Mouse (Mus musculus) frontal cortex, postnatal 25 days (tissue): Measurements from ENCODE around the gene Gpr37.

Experiments
- DNase-seq, 2 experiments: peaks; one replicate each; pipeline ENCODE4 v3.0.0; 2022; ENCODE audit warnings: low spot score in 2 of 2

Gene Gpr37

DNA sequence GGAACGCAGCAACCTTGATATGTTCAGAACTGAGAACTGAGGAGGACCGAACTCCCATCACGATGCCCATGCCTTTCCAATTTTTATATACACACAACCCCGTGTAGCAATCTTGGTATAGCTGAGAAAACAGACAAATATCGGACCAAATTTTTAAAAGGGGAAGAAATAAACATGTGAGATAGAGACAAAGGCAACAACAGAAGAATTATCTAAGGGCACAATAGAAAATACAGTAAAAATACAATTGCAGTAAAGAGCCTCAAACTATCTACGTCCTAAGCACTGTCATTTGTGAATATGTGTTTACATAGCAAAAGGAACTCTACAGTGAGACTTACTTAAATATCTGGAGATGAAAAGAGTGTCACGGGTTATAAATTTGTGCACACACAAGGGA, at the start of gene Gpr37:
Gene Gpr37 (minus strand): TSS at position 101 of the 400 bp plus-strand sequence.
- no peak for DNase-seq

DNA sequence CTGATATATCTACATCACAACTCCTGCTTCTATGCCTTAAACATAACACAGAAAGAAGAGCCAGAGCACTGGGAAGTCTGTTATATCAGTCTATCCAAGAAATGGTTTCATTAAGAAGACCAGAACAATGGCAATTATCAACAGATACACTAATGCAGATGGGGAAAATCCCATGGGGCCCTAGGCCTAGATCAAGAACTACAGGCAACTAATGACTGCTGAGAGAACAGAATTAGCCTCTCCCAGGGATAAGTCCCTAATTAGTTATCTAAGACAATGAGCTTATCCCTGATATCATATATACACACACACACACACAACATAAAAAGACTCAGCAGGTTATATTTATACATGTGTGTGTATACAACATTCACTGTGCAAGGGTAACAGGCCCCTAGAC, 46.0 kb upstream of the Gpr37 start:
- no peak for DNase-seq

DNA sequence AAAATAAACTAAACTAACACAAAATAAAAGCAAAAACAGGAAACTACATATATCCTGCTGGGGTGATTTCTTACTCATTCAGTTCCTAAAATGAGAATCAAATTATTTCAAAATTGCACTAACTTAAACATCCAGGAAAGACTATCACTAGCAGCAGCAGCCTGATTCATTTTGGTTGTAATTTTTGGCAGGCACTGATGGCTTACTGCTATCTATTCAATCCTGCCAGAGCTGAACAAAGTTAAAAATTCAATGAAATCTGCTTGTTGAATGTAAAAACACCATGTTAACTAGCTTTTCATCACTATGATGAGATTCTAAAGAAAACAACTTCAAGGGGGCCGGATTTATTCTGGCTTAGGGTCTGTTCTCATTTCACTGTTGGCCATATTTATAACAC, 36.0 kb upstream of the Gpr37 start:
- DNase-seq = no peak

DNA sequence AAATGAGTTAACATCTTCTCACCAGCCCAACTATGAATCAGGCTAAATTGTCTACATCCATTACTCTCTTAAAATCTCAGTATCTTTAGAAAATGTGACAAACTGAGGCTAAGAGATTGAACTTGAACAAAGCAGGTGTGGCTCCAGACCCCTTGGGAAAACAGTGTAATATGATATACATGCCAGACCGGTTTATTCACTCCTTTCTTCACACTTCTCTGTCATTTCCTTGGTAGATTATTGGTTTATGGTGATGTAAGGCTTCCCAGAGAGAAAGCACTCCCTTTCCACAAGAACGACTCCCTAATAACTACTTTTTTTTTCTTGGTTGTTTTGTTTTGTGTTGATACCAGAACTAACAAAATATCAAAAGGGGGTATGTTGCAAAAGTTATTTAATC, 20.1 kb upstream of the Gpr37 start:
- DNase-seq = no peak

DNA sequence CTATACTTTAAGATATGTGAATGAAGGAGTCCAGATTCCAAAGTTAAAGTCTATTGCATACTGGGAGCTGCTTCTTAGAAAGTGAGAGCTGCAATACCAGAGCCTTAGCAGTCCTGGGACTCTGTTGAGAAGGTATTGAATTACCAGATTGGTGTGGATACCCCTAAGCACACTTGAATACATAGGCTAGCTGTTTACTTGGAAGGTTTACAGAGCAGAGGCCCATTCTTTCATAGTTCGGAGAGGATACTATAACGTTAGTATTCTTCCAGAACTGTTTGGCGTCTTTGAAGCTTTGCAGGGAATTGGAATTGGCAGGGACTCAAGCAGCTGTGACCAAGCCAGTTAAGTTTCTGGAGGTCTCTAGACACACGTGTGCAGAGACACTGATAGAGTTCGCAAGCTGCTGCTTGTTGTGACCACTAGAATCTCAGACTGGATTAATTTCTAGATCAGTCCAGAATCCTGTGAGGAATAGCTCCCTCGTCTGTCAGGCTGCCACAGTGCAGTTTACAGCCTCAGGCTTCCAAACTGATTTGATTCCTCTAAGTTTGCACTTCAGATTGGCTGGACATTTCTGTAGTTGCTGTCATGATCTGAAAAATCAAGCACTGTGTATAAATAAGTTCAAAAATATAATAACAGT, 18.8 kb upstream of the Gpr37 start:
- peak; percentile 52 for DNase-seq

DNA sequence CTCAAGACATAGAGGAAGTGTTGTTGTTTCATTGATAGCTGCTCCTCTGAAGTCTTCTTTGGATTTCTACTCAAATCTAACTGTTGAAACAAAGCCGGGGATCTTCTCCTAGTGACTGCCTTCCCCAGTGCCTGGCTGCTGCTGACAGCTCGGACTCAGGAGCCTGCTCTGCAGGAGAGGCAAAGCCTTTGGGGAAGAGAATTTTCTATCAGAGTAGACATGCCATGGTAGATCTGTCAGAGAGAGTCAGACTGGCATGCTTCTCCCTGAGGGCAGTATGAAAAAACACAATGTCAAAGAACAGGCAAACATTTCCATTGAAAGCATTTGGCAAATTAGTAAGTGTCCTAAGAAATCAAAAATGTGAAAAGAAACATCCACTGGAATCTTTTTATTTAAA, 9.4 kb upstream of the Gpr37 start:
- DNase-seq = no peak

DNA sequence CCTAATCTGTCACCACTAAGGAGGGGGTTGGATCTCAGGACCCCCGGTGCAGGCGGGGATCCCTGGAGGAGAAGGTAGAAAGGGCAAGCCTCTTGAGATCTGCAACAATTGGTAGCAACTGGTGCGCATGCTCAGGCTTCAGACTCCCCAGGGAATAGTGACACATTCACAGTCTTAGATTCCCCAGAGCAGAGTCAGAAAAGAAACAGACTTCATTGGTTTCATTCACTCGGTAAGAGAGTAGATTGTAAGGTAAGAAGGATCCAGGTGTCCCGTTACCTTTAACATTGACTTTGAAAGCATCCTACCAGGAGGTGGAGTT, 284 bp downstream of the Gpr37 start:
- peak in 1 of 2 experiments; percentile 34 for DNase-seq

DNA sequence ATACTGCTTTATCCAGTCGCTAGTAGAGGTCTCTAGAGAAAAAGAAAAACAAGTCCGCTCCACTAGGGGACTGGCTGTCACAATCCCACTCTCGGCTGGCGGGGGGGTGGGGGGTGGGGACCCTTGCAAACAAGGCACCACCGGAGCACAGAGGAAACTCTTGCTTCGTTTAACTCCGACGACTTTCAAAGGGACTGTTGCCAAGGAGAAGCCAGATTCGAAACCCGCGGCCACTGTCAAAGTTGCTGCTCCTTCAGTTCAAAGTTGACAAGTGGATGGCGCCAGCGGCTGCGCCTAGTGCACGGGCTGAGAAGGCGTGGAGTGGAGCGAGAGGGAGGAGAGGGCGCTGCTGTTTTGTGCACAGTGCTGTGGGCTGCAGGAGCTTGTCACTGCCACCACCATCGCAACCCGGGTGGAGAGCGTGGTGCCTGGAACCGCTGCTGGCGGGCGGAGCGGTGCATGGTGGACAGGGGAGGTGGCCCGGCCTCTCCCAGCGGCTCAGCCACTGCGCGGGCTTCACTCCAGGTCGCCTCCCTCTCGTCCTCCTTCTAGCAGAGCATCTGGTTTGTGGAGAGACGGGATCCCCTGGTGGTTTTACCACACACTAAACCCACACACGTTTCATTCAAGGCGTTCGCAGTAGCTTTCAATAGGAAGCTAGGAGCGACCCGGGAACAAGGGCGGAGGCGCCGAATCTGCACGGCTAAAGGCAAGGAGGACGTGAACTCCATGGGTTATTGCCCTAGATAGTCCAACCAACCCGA, 827 bp downstream of the Gpr37 start:
- peak; percentile 27 to 29 for DNase-seq

DNA sequence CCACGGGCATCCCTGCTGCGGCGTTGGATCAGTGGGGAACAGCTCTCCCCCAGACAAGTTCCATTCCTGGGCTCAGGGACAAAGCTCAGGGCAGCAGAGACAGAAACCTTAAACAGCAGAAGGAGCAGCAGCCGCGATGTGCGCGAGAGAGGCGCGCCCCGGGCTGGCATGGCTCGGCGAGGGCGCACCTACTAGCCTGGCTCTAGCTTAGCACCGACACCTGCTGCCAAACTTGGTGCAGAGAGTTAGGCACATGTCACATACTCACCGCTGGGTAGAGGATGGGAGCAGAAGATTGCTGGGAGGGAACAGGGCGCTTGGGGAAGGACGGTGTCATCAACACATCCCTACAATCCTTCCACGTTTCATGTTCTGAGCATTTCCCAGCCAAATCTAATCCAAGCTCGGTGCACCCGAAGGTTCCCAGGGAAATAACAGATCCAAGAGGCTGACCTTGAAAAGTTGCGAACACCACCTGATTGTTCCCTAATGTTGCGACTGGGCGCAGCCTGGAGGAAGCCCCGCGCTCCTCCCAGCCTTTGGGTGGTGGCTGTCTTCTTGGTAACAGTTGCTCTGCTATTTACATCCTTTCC, 1.5 kb downstream of the Gpr37 start:
- peak in 1 of 2 experiments; percentile 7 for DNase-seq

DNA sequence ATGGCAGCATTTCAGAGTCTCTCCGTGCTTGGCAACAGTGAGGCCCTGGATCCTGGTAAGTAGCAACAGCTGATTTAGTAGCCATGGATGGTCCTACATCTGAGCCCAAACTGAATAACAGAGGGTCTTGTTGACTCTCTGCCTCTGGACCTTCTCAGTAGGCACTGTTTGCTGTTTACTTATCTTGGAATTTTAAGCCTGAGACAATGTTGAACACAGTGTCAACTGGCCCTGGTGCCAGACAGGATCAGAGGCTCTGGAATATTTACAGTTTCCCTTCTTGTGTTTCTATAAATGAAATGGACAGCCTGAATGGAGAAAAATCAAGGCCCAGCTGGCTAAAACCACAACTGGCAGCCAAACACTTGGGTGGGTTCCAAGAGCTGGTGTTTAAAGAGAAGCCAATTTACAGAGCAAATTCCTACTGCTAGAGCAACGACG, 3.7 kb downstream of the Gpr37 start:
- no peak for DNase-seq

DNA sequence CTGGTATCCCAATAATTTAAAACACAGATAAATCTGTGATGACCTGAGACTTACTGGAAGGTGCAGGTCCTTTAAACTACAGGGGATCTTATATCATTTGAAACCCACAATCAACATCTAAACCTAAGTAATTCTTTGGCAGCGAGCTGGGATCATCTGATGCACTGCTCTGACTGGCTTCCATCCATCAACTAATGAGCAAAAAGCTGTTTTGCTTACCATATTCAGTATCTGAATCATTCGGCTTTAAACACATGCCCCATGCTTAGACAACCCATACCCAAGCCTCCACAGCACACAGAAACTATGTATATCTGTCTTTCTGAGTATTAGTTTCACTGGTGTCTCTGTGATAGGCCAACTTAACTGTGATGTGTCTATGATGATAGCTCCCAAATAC, 6.1 kb downstream of the Gpr37 start:
- no peak for DNase-seq

DNA sequence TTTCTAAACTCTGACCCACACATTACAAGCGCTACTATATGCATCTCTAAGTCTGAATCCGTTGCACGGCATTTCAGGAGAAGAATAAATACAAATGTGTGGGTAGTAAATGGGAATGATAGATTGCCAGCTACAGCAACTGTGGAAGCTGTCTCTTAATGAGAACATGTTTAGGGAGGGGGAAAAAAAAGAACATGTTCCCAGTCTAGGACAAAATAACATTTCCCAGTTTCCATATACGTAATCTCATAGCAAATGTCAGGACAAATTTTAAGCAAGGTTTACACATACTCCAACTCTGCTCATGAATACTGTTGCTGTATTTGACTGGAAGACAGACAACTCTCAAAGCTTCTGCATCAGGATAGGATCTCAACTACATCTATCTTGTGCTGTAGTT, 15.4 kb downstream of the Gpr37 start:
- DNase-seq = no peak

DNA sequence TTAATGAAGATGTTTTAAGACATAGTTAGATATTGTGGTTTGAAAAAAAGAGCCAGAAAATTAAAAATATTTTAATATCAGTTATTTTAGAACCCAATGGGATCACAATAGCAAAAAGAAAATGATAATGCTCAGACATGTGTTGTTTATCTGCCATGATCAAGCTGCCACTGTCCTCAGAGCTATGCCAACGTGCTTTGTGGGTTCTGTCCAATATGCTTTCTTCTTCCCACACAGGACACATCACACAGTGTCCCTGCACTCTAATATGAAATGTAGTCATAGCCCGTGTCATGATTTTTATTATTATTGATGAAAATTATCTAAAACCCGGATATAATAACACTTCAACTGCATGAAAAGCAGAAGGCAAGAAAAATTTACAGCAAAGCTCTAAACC, 16.7 kb downstream of the Gpr37 start:
- DNase-seq = no peak

DNA sequence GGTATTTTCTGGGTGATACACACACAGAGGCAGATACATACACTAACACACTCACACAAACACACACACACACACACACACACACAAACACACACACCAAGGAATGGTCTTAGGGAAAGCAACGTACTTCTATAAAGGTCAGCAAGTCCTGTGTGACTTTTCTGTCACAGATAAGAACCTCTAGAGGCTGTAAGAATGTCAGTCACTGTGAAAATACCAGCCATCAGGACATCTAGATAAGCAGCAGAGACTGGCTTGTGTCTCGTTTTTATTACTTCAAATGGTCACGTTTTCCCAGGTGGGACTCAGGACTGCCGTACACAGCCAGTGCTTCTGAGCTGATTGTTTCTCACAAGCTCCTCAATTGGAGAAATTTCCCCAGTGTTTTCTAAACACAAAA, 20.4 kb downstream of the Gpr37 start:
- DNase-seq = no peak

DNA sequence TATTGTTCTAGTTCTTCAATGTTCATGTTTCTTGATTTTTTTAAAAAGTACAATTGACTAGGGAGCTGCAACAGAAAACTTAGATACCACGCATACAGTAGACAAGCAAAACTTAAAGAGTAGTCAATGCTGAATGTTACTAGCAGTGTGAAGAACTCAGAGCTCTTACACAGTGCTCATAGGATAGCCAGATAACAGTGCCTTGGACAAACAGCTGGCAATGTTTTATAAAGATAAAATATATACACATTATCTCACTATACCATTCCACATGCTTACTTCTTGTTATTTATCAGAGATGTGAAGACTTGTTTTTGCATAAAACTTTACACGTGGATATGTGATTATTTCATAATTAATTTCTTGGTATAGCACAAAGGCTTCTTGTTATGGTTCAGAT, 26.6 kb downstream of the Gpr37 start:
- DNase-seq = no peak

DNA sequence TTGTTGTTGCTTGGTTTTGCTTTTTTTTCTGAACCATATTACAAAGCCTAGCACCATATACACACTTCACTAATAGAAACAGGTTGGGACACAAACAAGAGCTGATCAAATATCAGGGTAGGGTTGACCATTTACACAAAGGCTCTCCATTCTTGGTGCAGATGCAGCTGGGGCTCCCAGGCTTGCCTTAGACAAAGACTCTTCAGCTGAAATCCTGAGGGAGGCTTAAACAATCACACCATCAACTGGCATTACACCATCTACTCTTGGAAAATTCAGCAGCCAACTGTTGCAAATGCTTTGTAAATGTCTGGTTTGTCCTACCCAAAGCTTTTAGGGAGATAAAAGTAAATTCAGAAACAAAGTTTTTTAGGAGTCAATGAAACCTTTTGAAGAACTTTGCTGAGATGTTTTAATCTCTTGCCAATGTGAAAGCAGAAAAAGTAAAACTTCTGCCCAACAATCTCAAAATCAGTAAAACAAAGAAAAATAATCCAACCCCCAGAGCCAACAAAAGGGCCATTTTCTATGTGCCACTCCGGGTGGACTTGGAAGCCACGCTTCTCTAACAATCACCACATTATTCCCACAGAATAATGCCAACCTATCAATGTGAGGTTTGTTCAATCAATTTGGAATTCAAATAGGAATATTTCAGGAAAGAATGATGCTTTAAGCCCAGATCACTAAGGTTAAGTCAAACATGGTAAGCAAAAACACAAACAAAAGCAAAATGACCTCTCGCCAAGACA, 30.4 kb downstream of the Gpr37 start:
- DNase-seq = no peak
